ENCODE assay signal across 8 mouse cellular contexts in the genomic region with DNA sequence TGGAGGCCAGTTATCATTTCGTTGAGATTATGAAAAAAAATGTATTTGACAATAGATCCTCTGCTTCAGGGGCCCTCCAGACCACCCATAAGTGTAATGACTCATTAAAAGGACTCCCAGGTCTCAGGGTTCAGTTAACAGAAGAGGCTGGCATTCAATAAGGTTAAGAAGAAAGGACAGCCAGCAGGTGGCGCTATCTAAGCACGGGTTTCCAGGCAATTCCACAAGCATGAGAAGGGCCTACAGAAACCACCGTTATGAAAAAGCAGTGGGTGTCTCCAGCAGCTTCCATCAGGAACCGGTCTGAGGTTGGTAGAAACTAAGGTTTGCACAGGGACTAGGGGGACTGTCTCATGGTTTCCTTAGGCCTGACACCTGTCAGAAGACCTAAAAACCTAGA.
DNase-seq lines count a peak whose midpoint lies in the region; ATAC-seq lines count a peak whose summit lies in the region.

No protein-coding gene starts in this region.

- peak; percentile 46 for ATAC-seq in common myeloid progenitor, adult 5-6 weeks (replicated peaks; ENCODE audit: low read depth, poor library complexity, severe bottlenecking)

- DNase-seq in B cell, adult 2 months, result peak; percentile 85
- DNase-seq in adipocyte (ENCODE audit: low spot score), result peak; percentile 91
- peak; percentile 75 for DNase-seq in gastrocnemius, postnatal 14 days
- peak; percentile 87 for DNase-seq in layer of hippocampus, adult 11-12 months (ENCODE audit: low spot score)
- peak; percentile 76 to 80 for DNase-seq in lung, adult 18-20 months
- DNase-seq in retina, postnatal 1 day, result peak; percentile 89
- DNase-seq in urinary bladder, adult 18-20 months (ENCODE audit: low spot score in 2 of 2), result peak; percentile 43 to 69

- intact Hi-C loops in gastrocnemius, postnatal 14 days (cut with DNase I; ENCODE audit: low total_unique reads), result no loop called here

Comparison
In these comparisons a context has a peak if more than half of its experiments do, and no peak if none do; other contexts are left out.
1. Peak in every context shown above with its lines: DNase-seq and ATAC-seq.